Mouse (Mus musculus) T-helper 2 cell (primary cell): ENCODE results near the gene Rps6ka2.
"Not testable (repeated sequence)": the region's sequence is repeated elsewhere in the genome, so short reads cannot be mapped to it uniquely, and the experiment has no call there.

Experiments
- in situ Hi-C: fragments of 300-600 bp; cut with MboI, MseI; formaldehyde crosslinking; loops from one replicate; pipeline ENCODE4 v1.15.1; 2025; ENCODE audit warnings: high pct_unique_total_duplicates

The Rps6ka2 gene

GRCm38 (mm10) chr17:7267843-7268242 is 97.9 kb downstream of the Rps6ka2 start:
- in situ Hi-C loops: no loop called here

- in situ Hi-C loops: no loop called here
These were observed 99.4 kb downstream of the Rps6ka2 start for GRCm38 (mm10) chr17:7269151-7269806.

- in situ Hi-C loops: no loop called here
These were observed 100.6 kb downstream of the Rps6ka2 start for GRCm38 (mm10) chr17:7270506-7270905.

GRCm38 (mm10) chr17:7271522-7272134 is 101.7 kb downstream of the Rps6ka2 start:
- in situ Hi-C loops: no loop called here

- in situ Hi-C loops: no loop called here
These were observed 103.1 kb downstream of the Rps6ka2 start for GRCm38 (mm10) chr17:7273054-7273453.

GRCm38 (mm10) chr17:7273785-7274184 is 103.9 kb downstream of the Rps6ka2 start:
- in situ Hi-C loops: no loop called here

- in situ Hi-C loops: no loop called here
These were observed 108.9 kb downstream of the Rps6ka2 start for GRCm38 (mm10) chr17:7278702-7279242.

GRCm38 (mm10) chr17:7279251-7279650 is 109.3 kb downstream of the Rps6ka2 start:
- in situ Hi-C loops: no loop called here

- in situ Hi-C loops: no loop called here
These were observed 114.5 kb downstream of the Rps6ka2 start for GRCm38 (mm10) chr17:7284297-7284910.

GRCm38 (mm10) chr17:7285292-7285691 is 115.4 kb downstream of the Rps6ka2 start:
- in situ Hi-C loops: no loop called here

- in situ Hi-C loops: no loop called here
These were observed 116.6 kb downstream of the Rps6ka2 start for GRCm38 (mm10) chr17:7286422-7287050.

GRCm38 (mm10) chr17:7292012-7292684 is 122.2 kb downstream of the Rps6ka2 start:
- in situ Hi-C loops: no loop called here

- in situ Hi-C loops: not testable (repeated sequence)
These were observed 136.6 kb downstream of the Rps6ka2 start for GRCm38 (mm10) chr17:7306278-7307196.

GRCm38 (mm10) chr17:7315693-7316382 is 145.9 kb downstream of the Rps6ka2 start:
- in situ Hi-C loops: loop anchor here (10.0 kb wide), 1 partner anchor 149 kb away; no protein-coding TSS in a partner anchor

- in situ Hi-C loops: loop anchor here (10.0 kb wide), 1 partner anchor 145 kb away; no protein-coding TSS in a partner anchor
These were observed 149.9 kb downstream of the Rps6ka2 start for GRCm38 (mm10) chr17:7319789-7320188.

GRCm38 (mm10) chr17:7324346-7324745 is 154.4 kb downstream of the Rps6ka2 start, which contains the start of gene Tcp10a:
TSS of gene Tcp10a (plus strand) at chr17:7324646.
- in situ Hi-C loops: not testable (repeated sequence)

GRCm38 (mm10) chr17:7326415-7326814 is 156.5 kb downstream of the Rps6ka2 start:
- in situ Hi-C loops: not testable (repeated sequence)

- in situ Hi-C loops: not testable (repeated sequence)
These were observed 162.8 kb downstream of the Rps6ka2 start for GRCm38 (mm10) chr17:7332745-7333144.

- in situ Hi-C loops: not testable (repeated sequence)
These were observed 167.5 kb downstream of the Rps6ka2 start for GRCm38 (mm10) chr17:7337381-7337780.

GRCm38 (mm10) chr17:7348765-7349164 is 178.8 kb downstream of the Rps6ka2 start:
- in situ Hi-C loops: not testable (repeated sequence)
